In genomic region chr2:62652466-62652865, GRCm38 (mm10) we compare ENCODE assay signal across 16 mouse cellular contexts.
"Had no signal": no experiment of that assay in that cellular context is flagged by ENCODE, and none has a peak within 500 bp of the region (broad histone marks: within the 10 kb centered on the region; RNA-seq: fewer than 3 reads in every experiment).

No protein-coding gene starts in this region.

- H3K4me1 ChIP-seq: lung, embryonic 15.5 days; midbrain, embryonic 13.5 days; midbrain, embryonic 15.5 days; neural tube, embryonic 12.5 days; stomach, embryonic 15.5 days had no signal

- H3K4me3 ChIP-seq: lung, embryonic 15.5 days; megakaryocyte, embryonic 14.5 days; midbrain, embryonic 13.5 days; midbrain, embryonic 15.5 days; neural tube, embryonic 12.5 days; stomach, embryonic 15.5 days had no signal

- DNase-seq: lung, adult 2 months; lung, postnatal 14 days; lung, postnatal 36 days; right cerebral cortex, postnatal 14 days; thymus, adult 2 months; thymus, postnatal 25 days; thymus, postnatal 4 days had no signal

- H3K27me3 ChIP-seq: lung, embryonic 15.5 days; megakaryocyte, embryonic 14.5 days; midbrain, embryonic 13.5 days; midbrain, embryonic 15.5 days; neural tube, embryonic 12.5 days; stomach, embryonic 15.5 days had no signal

- ATAC-seq: midbrain, embryonic 13.5 days; midbrain, embryonic 15.5 days had no signal

- H3K4me2 ChIP-seq: lung, embryonic 15.5 days; midbrain, embryonic 11.5 days; midbrain, embryonic 13.5 days; midbrain, embryonic 15.5 days; neural tube, embryonic 12.5 days; stomach, embryonic 15.5 days had no signal

- H3K36me3 ChIP-seq: lung, embryonic 15.5 days; midbrain, embryonic 13.5 days; midbrain, embryonic 15.5 days; neural tube, embryonic 12.5 days; stomach, embryonic 15.5 days had no signal

- H3K9ac ChIP-seq: lung, embryonic 15.5 days; midbrain, embryonic 13.5 days; midbrain, embryonic 15.5 days; neural tube, embryonic 12.5 days; stomach, embryonic 15.5 days had no signal

- H3K9me3 ChIP-seq: lung, embryonic 15.5 days; megakaryocyte, embryonic 14.5 days; midbrain, embryonic 13.5 days; midbrain, embryonic 15.5 days; neural tube, embryonic 12.5 days; stomach, embryonic 15.5 days had no signal

- H3K27ac ChIP-seq: lung, embryonic 15.5 days; macrophage; midbrain, embryonic 13.5 days; midbrain, embryonic 15.5 days; neural tube, embryonic 12.5 days; stomach, embryonic 15.5 days; stomach, postnatal 0 days had no signal
